Mouse (Mus musculus): ENCODE measurements around the gene Sdad1.
A peak's percentile ranks its signal among the peaks of the same experiment; 100 is the strongest.
"Not testable (repeated sequence)": the region's sequence is repeated elsewhere in the genome, so short reads cannot be mapped to it uniquely, and the experiment has no call there.

Gene Sdad1

GRCm38 (mm10) chr5:92309681-92310511, at the start of gene Sdad1:
Sdad1 (minus strand) TSS chr5:92310479.
- peak; percentile 72 to 92 for DNase-seq (ENCODE audit: low spot score in 2 of 2)

GRCm38 (mm10) chr5:92358767-92359455, 48.6 kb upstream of the Sdad1 start:
- no peak for DNase-seq (ENCODE audit: low spot score in 2 of 2)

- DNase-seq (ENCODE audit: low spot score in 2 of 2), result no peak
Observed at GRCm38 (mm10) chr5:92358033-92358432, 47.8 kb upstream of the Sdad1 start.

- peak; percentile 35 to 59 for DNase-seq (ENCODE audit: low spot score in 2 of 2)
Observed at GRCm38 (mm10) chr5:92353517-92353916, 43.2 kb upstream of the Sdad1 start.

DNA sequence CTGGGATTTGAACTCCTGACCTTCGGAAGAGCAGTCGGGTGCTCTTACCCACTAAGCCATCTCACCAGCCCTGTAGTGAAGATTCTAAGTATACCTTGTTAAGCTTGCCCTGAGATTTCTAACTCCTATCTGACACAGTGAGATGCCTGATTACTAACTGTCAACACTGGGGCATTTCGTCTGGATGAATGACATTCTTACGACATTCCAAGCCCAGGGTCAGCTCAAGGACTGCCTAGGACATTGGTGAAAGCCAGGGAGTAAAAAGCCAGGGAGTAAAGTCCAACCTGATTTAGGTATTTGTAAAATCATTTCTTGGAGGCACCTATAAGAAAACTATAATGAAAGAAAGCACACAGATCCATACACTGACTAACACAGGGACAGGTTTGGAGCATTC, 42.4 kb upstream of the Sdad1 start:
- DNase-seq (ENCODE audit: low spot score in 2 of 2), result not testable (repeated sequence)

DNA sequence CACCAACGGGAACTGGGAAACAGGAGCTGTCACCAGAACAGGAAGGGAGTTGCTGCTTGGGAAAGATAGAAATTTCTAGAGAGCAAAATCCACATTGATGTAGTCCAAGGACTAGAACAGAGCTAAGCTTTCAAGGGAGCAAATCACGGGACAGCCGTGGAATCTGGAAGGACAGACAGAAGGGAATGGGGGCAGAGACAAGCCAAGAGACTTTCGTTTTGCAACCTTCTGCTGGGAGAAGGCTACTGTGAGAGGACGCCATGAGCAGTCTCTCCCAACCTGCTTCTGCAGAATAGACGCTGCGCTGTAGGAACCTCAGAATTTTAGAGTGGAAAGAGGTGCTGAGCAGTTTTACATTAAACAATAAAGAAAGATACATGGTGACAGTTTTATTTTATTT, 39.5 kb upstream of the Sdad1 start:
- no peak for DNase-seq (ENCODE audit: low spot score in 2 of 2)

GRCm38 (mm10) chr5:92348794-92349413, 38.6 kb upstream of the Sdad1 start, which contains the start of gene Cxcl10:
Cxcl10 (minus strand) TSS chr5:92348889.
- peak in 1 of 2 experiments; percentile 65 for DNase-seq (ENCODE audit: low spot score in 2 of 2)

- DNase-seq (ENCODE audit: low spot score in 2 of 2), result no peak
Observed at GRCm38 (mm10) chr5:92345006-92345405, 34.7 kb upstream of the Sdad1 start.

- DNase-seq (ENCODE audit: low spot score in 2 of 2), result no peak
Observed at GRCm38 (mm10) chr5:92340606-92341005, 30.3 kb upstream of the Sdad1 start.

DNA sequence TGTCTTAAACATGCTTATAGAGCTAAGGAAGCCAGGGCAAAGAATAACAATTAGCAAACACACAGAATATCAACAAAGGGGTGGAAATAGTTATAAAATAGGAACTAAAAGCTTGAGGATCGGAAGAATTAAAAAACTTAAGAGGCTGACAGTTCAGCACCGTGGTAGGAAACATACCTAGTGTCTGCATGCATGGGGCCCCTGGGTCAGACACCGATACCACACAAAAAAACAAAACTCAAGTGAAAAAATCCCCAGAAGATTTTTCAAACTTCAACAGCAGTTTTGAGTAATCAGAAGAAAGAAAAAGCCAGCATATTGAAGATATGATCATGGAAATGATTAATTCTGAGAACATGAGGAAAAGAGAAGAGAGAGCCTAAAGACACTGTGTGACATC, 26.5 kb upstream of the Sdad1 start:
- no peak for DNase-seq (ENCODE audit: low spot score in 2 of 2)

DNA sequence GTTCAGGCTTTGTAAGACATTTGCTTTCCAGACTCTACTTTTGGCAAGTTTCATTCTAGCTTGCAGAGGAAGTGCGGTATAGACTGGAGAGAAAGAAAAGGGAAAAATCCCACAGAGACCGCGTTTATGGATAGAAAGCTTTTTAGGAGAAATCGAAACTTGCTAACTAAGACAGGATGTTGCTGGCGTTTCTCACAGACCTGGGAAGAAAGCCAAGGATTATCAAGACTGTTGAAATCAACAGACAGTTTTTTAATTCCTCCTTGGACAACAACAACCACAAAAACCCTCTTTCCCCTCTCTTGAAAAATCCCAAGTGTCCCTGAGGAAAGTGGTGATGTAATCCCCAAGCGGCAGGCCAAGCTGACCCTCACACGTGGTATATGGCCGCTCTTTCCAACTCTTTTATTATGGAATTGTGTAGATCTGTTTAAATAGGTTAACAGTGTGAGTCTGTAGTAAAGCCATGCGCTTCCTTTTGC, 22.1 kb upstream of the Sdad1 start:
- no peak for DNase-seq (ENCODE audit: low spot score in 2 of 2)

DNA sequence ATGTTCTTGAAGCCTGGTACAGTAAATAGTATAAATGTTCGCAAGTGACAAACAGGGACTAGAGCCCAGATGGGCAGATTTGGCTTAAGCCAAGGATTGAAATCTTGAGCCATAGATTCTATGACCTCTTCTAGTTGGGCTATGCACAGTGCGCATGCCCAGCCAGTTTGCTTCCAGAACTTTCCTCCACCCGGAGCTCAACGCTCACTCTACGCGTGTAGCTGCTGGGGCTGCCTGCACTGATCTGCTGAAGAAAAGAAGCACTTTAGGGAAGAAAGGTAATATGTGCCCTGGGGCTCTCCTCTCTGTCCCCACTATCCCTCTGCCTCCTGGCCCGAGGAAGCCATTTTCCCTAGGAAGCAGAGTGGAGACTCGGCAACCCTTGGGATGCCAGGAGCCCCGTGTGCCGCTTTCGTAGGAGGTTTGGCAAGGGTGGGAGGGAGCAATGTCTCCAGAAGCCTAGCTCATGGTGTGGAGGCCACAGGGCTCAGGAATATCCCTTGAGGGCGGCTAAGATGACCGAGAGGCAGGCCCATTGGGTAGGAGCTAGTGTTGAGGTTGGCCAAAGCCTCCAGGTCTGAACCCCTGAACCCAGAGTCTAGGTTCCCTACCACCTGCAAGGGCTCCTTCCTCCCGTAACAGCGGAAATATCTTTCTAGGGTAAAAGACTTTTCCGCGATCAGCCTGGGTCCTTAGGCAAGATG, 21.5 kb upstream of the Sdad1 start, which contains the start of gene Art3:
Art3 (plus strand) TSS at position 193 of the 704 bp plus-strand sequence.
- DNase-seq (ENCODE audit: low spot score in 2 of 2), result no peak

- DNase-seq (ENCODE audit: low spot score in 2 of 2), result no peak
Observed at GRCm38 (mm10) chr5:92331122-92331521, 20.8 kb upstream of the Sdad1 start.

GRCm38 (mm10) chr5:92327929-92328328, 17.6 kb upstream of the Sdad1 start, which contains the start of gene Cxcl9:
Cxcl9 (minus strand) TSS chr5:92328079.
- no peak for DNase-seq (ENCODE audit: low spot score in 2 of 2)

GRCm38 (mm10) chr5:92327367-92327766, 17.1 kb upstream of the Sdad1 start:
- no peak for DNase-seq (ENCODE audit: low spot score in 2 of 2)

GRCm38 (mm10) chr5:92323264-92323663, 13.0 kb upstream of the Sdad1 start:
- no peak for DNase-seq (ENCODE audit: low spot score in 2 of 2)

GRCm38 (mm10) chr5:92322612-92323011, 12.3 kb upstream of the Sdad1 start:
- DNase-seq (ENCODE audit: low spot score in 2 of 2), result no peak

DNA sequence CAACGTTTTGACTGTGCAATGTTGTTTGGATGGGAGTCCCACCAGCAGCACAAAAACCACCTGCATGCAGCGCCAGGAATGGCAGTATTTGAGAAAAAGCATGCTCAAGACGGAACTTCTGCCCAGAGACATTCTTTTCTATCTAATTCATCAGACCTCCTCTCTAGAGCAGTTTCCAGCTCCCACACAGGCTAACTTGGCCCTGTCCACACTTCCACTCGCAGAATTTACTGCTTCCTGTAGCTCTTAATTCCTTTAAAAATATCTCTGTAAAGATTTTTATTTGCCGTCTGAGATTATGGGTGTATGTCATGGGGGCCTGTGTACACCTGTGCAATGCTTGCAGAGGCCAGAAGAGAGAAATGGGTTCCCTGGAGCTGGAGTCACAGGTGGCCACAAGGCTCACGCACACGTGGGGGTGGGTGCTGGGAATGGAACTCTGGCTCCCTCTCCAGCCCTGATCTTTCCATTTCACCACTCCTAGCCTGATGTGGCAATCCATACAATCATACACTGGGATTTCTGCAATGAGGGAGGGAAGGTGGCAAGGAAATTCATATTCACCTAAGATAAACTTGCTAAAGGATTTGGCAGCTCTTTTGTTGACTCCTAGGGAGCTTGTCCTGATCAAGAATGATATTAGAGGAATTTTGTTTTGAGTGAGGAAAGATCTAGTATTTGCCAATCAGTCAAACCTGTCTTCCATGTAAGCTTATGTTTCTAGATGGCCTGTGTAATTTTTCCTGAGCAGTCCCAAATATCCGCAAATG, 11.5 kb upstream of the Sdad1 start:
- DNase-seq (ENCODE audit: low spot score in 2 of 2), result no peak

GRCm38 (mm10) chr5:92318596-92318995, 8.3 kb upstream of the Sdad1 start:
- DNase-seq (ENCODE audit: low spot score in 2 of 2), result peak in 1 of 2 experiments; percentile 27

GRCm38 (mm10) chr5:92318119-92318518, 7.8 kb upstream of the Sdad1 start:
- peak in 1 of 2 experiments; percentile 26 for DNase-seq (ENCODE audit: low spot score in 2 of 2)

DNA sequence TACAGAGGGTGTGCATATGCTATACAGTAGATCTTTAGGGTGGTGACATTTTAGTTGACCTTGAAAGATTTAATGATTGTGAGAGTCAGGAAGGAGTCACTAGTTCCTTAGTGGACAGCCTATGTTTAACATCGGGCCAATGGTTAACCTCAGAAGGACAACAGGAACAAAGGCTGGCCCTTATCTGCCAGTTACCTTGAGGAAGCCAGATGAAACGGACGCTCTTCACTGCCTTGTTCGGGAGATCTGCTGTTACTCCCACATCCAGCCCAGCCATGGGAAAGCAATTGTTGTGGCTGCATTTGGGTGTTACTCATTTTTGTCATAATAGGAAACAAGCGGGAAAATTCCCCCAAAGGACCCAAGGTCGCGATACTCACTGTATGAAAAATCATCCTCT, 3.5 kb upstream of the Sdad1 start:
- DNase-seq (ENCODE audit: low spot score in 2 of 2), result no peak

Measured in spleen, postnatal 10 days (tissue).